Mouse (Mus musculus): ENCODE results near the gene Acad12.
A peak's percentile ranks its signal among the peaks of the same experiment; 100 is the strongest.
"Not testable (repeated sequence)": the region's sequence is repeated elsewhere in the genome, so short reads cannot be mapped to it uniquely, and the experiment has no call there.

The Acad12 gene

DNA sequence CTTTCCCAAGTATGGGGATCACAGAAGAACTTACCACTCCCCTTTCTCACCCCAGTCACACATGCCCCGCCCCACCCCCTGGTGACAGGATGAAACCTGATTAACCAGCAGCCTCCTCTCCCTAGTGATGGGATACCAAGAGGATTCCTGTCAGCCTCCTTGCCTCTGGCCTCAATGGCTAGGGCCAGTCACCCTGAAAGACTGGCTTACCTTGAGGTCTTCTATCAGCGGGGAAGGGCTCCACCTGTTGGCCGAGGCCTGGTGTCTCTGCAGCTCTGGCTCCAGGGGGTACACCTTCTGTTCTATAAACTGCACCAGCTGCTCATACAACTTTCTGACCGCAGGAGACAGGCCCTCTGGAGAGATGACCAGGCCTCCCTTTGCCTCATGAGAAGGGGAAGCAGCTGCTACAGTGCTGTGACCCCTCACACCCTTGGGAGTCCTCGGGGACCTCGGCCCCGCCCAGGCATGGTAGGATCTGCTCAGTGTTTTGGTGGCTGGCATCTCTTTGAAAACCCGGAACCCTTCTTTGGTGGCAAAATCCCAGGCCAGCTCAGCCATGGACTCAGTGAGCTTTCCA is 9.1 kb downstream of the Acad12 start:
- DNase-seq, result not testable (repeated sequence)

DNA sequence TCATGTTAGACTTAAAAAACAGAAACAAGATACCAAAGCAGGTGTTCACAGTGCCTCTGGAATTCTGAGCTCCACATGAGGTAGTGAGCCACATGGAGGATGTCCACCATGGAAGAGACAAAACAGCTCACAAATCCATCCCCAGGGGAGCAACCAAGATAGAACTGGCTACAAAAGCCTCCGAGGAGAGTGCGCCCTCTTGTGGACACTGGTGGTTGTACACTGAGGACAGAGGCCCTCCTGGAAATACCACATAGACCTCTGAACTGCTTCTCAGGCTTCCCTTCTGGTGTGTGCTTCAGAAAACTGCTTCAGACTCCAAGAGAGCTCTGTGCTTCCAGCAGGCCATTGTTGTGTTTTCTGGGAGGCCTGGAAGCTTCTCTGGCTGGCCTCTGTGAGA is 12.6 kb downstream of the Acad12 start:
- peak; percentile 60 to 79 for DNase-seq

DNA sequence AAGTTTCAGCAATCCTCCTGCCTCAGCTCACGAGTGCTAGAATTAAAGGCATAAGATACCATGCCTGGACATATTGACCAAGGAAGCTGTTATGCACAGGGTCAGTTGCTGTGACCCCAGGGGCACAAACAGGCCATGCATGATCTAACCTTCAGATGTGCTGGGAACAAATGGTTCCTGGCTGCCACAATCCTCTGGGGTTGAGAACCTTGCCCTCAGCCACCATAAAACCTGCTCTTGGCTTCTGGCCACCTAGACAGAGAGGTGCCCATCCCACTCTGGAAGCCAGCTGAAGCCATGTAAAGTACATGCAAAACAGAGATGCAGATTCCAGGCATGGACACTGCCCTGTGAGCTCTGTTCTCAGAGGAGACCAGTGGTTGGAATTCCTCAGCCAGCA is 14.9 kb downstream of the Acad12 start:
- DNase-seq, result not testable (repeated sequence)

DNA sequence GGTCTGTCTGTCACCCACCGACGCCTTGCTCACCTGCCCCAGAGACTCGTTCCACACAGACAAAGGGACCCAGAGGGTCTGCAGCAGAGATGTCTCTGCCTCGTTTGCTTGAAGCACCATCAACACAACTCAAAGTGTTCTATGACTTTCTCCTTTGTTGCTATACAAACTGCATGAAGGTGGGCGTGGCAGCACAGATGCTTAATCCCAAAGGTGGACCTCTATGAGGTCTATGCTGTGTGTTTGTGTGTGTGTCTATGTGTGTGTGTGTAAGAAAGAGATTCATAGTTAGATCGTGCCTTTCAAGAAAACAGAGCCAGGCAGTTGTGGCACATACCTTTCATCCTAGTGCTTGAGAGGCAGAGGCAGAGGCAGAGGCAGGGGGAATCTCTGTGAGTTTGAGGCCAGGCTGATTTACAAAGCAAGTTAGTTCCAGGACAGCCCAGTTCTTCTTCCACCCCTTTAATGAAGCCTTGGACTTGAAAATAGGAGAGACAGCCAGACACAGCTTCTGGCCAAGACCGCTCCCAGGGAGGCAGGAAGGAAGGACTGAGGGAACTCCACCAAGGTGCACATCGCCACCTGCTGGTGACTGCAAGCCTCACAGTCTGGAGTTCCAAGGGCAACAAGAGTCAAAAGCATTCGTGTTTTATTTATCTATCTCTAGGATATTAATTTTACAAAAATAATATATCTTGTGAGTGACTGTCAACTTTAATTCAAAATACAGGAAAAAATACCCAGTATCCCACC is 17.0 kb downstream of the Acad12 start:
- DNase-seq, result peak; percentile 78 to 93

DNA sequence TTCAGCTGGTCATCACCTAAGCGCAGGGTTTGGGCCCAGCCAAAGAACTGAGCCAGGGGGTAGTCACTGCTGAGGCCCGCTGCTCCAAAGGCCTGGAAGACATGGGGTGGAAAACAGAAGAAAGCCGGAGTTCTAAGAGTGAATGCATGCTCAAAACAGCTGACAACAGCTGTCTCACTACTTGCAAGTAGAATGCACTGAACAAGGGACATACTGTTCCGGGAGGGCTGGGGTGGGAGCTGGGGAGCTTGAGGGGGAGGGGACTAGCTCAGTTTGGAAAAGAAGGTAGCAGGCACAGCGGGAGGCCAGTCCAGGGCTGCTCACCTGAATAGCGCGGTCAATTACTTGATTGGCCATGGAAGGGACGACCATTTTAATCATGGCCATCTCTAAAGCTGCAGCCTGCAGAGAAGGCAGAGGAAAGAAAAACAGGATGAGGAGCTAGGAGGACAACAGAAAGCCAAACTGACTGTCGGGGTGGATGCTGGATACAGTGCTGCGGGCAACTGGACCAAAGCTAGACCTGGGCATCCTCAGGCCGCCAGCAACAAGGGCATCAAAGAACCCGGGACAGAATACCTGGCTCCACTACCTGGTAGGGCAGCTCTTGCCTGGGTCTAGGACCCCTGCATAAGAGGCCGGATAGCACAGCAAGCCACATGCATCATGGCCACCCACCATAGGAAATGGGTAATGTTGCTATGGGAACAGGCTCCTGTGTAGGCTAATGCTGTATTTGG is 19.7 kb downstream of the Acad12 start:
- no peak for DNase-seq

DNA sequence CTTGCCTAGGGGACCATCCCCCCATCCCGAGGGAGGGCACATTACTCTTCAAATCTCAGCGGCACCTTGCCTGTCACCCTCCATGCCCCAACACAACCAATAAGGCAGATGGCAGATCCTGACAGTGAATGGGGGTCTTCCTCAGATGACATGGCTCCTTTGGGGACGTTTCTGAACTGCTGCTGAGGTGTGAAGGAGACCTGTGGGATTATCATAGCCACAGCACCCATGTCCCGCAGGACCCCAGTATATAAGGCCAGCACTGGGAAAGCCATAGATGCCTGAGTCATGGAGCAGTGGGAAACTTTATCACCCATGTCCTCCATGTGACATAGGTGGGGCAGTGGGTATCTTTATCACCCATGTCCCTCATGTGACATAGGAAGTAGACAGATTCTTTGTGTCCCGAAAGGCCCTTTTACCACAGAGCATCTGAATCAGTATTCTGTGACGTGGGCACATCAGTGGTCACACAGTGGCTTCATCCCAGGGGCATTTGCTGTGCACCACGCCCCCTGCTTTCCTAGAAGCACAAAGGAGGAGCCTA is 20.7 kb downstream of the Acad12 start:
- DNase-seq, result no peak

DNA sequence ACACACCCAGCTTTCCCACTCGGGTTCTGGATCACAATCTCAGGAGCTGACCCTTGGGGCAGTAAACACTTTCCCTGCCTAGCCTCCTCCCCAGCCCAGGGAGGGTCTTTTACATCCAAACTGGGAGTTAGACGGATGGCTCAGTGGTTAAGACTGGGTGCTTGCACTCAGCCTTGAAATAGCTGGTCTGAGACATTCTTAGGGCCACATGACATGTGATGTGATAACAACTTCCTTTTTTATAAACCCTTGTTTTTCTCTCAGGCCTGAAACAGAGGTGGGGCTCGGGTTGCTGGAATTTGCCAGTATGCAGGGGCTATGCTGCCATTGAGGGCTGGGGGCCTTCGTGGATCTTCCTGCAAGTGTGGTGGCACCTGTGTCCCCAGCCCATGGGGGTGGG is 21.4 kb downstream of the Acad12 start:
- no peak for DNase-seq

DNA sequence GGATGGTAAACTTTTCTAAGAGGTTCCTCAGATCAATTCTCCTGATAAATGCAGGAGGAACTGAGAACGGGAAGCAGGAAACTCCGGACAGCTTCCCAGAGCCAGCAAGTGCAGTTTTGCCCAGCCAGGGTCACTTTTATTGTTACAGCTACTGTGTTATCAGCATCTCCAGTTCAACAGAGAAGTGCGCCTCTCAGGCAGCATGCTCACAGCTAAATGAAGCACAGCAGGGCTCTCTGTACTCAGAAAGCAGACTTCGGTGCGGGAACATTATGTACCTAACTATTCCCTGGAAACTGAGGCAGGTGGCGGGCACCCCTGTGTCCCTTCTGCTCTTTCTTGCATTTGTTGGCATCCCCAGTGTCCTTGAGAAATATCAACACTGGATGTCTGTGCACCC is 22.5 kb downstream of the Acad12 start:
- DNase-seq, result no peak

DNA sequence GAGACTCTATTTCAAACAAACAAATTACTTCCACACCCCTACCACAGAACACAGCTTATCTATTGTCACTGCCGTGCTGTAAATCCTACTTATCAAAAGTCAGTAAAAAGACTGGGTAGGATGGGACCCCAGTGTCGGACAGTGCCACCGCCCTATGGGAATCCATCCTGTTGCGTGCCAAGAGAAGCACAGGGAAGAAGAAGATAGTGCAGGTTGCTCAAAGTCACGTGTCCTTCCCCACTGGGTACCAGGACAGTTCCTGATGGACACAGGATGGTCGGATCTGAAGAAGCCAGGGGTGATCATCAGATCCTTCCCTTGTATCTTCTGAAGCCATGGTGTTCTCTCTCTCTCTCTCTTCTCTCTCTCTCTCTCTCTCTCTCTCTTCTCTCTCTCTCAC is 23.0 kb downstream of the Acad12 start:
- no peak for DNase-seq

DNA sequence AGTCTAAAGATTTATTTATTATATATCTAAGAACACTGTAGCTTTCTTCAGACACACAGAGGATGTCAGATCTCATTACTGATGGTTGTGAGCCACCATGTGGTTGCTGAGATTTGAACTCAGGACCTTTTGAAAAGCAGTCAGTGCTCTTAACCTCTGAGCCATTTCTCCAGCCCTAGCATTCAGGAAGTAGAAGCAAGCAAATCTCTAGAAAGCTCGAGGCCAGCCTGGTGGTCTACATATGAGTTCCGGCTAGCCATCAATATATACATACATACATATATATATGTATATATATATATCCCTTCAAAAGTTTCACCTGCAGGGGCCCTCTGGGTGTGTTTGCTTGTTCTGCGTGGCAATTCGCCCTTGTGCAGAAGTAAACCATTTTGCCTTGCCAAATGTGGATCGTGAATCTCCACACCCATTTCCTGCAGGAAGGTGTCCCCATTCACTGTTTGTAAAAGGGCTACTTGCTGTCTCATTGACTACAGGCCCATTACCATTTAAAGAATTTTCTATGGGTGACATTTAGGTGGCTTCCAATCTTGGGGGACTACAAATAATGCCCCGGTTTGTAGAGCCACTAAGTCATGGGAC is 23.9 kb downstream of the Acad12 start:
- DNase-seq, result no peak

DNA sequence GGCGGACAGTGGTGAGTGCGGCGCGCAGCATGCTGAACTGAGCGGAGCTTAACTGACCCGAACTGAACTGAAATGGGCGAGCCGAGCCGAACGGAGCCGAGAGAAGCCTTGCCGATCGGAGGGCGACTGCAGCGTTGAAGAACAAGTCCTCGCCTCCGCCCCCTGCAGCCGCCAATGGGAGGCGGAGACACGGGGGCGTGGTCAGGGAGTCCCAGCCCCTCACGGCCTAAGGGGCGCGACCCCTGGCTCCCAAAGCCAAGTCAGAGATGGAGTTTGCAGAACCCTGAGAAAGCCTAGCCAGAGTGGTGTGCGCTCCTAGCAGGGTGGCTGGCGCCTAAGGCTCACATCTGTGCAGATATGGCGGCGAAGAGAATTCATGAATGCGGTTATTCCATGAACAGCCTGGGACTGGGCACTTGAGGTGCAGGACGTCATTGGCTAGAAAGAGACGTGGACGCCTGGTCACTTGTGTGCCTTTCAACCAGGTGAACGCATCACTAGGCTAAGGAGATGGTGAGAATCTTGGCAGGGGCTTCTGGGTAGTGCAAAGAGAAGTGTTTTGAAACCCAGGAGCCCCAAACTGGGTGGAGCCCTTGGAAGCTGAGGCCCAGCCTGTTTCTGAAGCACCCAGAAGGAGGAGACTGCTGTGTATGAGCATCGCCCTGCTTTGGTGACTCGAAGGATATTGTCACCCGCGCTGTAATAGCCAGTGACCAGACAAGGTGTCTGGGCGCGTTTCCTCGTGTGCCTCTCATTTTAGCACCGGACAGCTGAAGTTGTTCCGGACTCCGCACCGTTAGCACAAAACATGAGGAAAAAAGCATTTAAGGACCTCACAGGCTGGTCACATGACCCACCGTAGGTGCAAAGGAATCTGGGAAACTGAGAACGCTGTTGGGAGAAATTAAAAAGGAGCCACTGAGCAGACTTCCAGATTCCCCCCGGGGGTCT is 25.0 kb downstream of the Acad12 start, which contains the start of gene Aldh2:
Aldh2 (minus strand) TSS at position 374 of the 951 bp plus-strand sequence.
- DNase-seq, result peak; percentile 77 to 87

DNA sequence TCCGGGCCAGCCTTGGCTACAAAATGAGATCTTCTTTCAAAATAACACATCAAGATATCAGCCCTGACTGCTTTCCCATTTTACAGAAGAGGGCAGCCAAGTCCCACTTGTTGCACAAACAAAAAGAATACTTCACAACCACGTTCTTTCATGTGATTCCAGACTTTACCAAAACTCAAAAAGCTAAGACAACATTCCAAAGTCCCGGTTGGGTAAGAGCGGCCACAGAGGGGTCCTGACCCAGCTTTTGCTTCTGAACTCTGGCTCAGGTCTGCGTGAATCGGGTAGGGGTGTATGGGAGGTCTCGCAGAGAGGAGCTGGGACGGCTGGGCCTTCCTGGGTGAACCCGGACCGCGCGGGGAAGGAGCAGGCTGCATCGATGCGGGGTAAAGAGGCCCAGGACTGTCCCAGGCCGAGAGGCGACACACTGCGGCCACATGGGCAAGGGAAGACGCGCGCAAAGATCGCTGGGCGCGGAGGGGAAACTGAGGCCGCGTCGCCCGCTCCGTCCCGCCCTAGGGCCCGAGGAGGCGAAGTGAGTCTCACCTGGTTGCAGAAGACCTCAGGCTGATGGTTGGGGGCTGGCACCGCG is 25.8 kb downstream of the Acad12 start:
- DNase-seq, result no peak

DNA sequence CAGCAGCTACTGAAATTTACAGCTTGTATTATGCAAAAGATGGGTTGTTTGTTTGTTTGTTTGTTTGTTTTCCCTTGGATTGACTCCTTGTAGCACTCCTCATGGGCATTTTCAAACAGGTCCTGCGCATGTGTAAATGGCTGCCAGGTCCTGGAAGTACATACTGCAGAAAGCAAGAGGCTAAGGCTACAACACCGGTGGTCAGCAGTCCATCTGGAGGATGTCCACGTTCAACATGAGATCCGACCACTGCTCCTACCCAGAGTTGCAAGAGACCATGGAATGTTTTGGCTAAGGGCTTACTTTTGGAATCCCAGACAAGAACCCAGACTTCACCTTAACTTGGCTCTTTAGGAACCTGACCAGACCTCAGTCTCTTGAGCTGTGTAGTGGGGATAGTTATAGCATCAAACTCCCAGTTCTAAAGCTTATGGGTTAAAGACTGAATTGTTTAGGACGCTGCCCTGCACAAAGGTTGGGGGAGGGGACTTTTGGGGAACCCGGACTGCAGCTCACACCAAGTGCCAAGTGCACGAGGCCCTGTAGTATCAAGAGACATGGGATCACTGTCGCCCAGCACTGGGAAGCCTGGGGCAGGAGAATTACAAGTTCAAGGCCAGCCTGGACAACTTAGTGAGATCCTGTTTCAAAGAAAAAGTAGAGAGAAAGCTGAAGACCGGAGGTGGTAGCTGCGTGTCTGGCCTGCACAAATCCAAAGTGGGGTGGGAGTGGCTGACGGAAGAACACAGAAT is 26.5 kb downstream of the Acad12 start:
- no peak for DNase-seq

DNA sequence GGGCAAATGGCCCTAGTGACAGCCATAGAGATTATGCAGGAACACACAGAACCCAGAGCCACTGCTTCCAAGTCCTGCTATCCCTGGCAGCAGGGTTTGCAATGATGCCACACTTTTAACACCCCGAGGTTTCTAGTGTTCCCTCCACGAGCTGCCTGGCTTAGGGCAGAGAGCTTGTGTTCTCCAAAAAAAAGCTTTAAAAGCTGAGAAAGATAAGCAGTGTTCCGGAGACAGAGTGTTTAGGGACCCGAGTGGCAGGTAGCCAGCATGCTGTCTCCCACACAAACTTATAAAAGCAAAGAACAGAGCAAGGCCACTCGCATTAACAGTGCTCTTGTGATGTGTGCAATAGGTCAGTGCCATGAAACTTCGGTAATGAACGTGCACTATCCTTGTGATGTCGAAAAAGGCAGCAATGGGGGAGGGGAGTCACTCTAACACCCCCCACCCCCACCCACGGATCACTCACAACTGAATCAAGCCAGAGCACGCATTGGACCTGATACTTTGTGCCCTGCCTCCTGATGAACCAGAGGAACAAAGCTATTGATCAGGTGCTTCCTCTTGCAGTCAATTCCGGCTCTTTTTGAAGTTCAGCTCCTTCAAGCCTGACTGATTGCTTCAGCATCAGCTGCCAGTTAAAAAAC is 27.2 kb downstream of the Acad12 start:
- no peak for DNase-seq

DNA sequence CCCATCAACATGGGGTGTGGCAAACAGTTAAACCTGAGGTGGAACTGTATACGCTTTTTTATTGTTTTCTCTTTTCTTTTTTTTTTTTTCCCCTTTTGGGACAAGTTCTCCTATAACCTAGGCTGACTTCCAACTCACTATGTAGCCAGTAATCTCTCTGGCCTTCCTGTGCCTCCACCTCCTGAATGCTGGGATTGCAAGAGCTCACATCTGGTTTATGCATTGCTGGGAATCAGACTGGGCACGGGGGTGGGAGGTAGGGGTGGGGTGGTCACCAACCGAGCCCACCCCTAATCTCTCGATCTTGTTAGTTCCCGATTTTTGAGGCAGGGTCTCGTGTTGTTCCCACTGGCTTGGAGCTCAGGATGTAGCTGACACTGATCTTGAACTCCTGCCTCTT is 28.8 kb downstream of the Acad12 start:
- no peak for DNase-seq

DNA sequence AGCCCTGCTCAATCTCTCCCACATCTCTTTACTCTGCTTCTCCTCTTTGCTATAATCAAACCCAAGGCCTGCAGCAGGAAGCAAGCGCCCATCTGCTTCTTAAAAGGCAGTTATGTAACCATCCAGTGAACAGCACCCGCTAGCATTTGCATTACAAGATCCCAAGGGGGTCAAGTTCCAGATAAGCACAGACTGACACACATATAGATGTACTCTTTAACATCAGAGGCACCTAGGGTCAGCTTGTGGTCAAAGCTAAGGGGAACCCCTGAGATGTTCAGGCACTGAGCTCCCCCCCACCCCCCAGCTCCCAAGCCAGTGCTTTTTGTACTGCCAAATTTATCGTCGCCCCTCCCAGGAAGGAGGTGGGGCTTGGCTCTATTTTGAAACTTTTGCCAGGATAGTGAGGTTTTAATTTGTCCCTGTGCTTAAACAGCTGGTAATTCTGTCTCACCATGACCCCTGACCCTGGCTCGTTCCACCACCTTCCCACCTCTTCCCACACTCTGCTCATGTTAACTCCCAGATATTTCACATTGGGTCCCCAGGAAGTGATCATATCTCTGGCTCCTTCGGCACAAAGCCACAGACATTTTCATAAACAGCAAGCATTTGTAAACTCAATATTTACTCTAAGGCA is 32.2 kb downstream of the Acad12 start:
- DNase-seq, result peak; percentile 46 to 57

DNA sequence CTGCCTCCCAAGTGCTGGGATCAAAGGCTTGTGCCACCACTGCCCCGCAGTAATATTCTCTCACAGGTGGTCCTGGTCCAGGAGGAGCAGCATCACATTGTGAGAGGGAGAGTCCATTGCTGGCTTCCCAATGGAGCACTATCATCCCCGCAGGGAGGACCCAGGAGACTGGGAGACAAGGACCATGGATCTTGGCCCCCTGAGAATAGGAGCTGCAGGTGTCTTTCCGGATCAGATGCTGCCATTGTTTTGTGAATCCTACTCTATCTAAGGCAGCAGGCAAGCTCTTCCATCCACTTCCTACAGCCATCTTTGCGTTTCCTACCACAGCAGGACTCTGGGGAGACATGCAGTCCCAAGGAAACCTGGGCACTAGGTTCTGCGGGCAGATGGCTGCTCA is 33.0 kb downstream of the Acad12 start:
- no peak for DNase-seq

DNA sequence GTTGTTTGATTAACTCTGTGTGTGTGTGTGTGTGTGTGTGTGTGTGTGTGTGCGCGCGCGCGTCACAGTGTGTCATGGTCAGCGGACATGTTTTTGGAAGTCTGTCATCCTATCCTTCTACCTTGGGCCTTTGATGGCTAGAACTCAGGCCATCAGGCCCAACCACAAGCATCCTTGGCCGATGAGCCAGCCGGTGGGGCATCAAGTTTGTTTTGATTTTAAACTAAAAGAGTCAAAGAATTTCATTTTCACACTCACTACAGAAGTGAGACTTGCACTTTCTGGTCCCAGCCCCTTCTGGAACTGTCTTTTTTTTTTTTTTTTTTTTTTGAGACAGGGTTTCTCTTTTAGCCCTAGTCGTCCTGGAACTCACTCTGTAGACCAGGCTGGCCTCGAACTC is 33.7 kb downstream of the Acad12 start:
- DNase-seq, result no peak

DNA sequence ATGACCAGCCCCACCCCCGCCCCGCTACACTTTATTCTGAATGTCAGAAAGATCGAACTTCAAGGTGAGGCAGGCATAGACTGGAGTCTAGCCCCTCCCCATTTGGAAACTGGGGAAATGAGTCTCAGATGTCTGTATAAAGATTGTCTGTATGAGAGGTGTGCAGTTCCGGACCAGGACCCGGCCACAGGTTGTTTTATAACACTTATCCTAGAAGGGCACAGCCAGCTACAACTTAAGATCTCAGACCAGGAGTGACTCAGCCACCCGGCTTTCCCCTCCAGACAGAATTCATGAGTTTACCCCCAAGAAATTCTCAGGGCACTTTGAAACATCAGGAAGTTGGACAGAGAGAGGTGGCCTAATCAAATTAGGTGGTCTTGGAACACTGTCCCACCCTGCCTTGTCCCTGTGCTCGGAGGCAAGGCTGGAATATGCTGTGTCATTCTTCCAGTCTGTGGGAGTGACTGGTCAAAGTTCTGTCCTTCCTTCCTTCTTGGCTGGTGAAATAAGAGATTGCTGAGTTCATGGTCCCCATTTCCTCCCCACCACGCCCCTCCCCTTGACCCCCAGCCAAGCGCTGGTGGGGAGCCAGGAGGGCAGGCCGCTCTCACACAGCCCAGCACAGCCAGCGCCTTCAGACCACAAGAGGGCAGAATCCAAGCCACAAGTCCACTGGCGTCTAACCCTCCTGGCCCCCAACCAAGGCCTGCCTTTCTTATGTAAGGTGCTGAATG is 34.8 kb downstream of the Acad12 start:
- peak; percentile 66 to 70 for DNase-seq
